Mouse (Mus musculus) liver, postnatal 0 days (tissue): ENCODE measurements around the gene Gbp3.

Experiments used
- CTCF ChIP-seq: sonication (generic); IDR thresholded peaks from 2 replicates; pipeline ENCODE4 v1.5.1; 2016; ENCODE audit warnings: antibody characterized with exemption, low read depth
- EP300 ChIP-seq: IDR thresholded peaks from 2 replicates; pipeline ENCODE4 v1.6.1; 2016; ENCODE audit warnings: antibody characterized with exemption, low read depth, mild to moderate bottlenecking

- no peak for TF ChIP-seq CTCF
- TF ChIP-seq EP300: no peak
Observed at GRCm38 (mm10) chr3:142577108-142577507, 17.3 kb downstream of the Gbp3 start.
